Mouse (Mus musculus): Measurements from ENCODE around the gene Gpr156.

Gene Gpr156

GRCm38 (mm10) chr16:37919000-37919399 lies 2.7 kb downstream of the Gpr156 start:
- in situ Hi-C loops (cut with MboI), result no loop called here

DNA sequence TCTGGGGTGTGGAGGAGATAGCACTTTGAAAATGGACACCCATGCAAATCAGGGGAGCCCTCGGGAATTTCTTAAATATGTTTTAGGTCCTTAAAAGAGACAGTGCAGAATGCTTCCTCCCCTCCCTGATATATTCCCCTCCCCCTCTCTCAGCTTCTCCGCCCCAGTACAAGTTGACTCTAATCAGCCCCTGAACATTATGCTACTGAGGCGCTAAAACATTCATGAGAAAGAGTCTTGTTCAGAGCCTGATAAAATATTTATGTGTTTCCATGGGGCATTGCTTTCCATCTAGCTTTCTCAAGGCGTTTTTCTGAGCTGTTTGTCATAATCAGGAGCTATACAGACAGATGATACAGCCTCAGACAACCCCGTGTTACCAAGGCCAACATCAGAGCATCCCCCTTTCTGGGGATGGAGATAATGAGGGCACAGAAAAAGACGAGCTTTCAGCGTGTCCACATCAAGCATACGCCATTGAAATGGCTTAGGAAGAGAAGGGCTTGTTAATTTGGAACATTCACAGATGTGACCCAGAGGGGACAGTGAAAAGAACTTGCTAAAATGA lies 4.6 kb downstream of the Gpr156 start:
- in situ Hi-C loops (cut with MboI), result no loop called here

- in situ Hi-C loops (cut with MboI), result no loop called here
These were observed 9.8 kb downstream of the Gpr156 start for GRCm38 (mm10) chr16:37926087-37926486.

- in situ Hi-C loops (cut with MboI), result no loop called here
These were observed 10.8 kb downstream of the Gpr156 start for GRCm38 (mm10) chr16:37927117-37927516.

DNA sequence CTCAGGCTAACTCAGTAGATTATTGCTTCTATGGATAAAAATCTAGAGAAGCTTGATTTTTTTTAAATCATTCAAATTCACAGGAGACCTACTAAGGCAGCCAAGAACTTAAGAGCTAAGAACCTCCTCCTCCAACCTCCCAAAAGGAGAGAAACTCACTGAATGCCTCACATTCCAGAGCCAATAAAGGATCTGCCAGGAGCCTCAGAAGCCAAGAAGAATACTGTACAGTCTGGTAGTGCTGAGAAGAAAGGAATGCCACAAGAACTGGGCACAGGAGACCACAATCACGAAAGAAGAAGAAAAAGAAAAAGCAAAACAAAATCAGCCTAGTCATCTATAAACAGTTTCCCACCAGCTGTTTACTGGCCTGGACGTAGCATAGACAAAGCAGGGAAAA lies 12.7 kb downstream of the Gpr156 start:
- in situ Hi-C loops (cut with MboI), result no loop called here

- in situ Hi-C loops (cut with MboI), result no loop called here
These were observed 13.3 kb downstream of the Gpr156 start for GRCm38 (mm10) chr16:37929626-37930025.

DNA sequence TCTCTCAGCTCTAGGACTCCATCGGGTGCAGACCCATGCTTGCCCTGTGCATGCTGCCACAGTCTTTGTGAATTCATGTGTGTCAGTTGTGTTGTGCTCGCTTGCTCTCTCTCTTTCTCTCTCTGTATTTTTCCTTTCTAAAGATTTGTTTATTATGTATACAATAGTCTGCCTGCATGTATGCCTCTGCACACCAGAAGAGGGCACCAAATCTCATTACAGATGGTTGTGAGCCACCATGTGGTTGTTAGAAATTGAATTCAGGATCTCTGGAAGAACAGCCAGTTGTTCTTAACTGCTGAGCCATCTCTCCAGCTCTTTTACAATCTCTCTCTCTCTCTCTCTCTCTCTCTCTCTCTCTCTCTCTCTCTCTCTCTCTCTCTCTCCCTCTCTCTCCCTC lies 18.6 kb downstream of the Gpr156 start:
- in situ Hi-C loops (cut with MboI), result no loop called here

- in situ Hi-C loops (cut with MboI), result no loop called here
These were observed 21.0 kb downstream of the Gpr156 start for GRCm38 (mm10) chr16:37937276-37937675.

DNA sequence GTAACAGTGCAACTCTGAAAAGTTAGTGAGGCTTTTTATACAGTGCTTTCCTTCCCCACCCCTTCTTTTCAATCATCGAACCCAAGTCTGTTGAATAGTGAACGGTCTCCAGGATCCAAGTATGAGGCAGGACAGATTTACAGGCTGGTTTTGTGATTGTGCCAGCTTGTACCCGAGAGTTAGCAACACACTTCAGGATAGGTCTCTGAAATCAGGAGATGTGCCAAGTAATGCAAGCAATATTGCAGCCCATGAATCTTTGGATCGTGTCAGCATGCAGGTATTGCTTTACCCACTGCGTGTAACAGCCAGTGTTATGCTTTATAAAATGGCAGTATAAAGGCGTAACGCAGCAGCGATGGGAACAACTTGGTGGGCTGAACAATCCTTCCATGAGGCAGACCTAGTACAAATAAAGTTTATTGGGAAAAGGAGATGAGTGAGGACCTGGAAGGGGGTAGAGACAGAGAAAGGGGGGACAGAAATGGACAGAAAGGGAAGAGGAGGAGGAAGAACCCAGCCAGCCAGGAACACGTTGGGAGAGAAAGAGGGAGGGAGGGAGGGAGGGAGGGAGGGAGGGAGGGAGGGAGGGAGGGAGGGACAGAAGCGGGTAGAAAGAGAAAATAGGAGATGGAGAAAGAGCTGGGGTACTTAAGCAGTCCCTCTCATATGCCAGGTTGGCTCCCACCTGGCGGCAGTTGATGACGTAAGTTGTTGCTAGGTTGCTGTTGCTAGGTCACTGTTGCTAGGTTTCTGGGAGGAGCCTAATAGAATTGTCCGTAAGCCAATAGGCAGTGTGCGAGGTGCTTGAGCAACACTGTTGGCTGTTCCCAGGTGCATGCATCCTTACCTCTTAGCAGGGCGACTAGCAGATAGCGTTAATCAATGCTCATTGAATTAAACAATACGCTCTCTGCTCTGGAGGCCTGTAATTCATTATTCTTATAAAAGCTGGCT lies 22.1 kb downstream of the Gpr156 start:
- in situ Hi-C loops (cut with MboI), result no loop called here

DNA sequence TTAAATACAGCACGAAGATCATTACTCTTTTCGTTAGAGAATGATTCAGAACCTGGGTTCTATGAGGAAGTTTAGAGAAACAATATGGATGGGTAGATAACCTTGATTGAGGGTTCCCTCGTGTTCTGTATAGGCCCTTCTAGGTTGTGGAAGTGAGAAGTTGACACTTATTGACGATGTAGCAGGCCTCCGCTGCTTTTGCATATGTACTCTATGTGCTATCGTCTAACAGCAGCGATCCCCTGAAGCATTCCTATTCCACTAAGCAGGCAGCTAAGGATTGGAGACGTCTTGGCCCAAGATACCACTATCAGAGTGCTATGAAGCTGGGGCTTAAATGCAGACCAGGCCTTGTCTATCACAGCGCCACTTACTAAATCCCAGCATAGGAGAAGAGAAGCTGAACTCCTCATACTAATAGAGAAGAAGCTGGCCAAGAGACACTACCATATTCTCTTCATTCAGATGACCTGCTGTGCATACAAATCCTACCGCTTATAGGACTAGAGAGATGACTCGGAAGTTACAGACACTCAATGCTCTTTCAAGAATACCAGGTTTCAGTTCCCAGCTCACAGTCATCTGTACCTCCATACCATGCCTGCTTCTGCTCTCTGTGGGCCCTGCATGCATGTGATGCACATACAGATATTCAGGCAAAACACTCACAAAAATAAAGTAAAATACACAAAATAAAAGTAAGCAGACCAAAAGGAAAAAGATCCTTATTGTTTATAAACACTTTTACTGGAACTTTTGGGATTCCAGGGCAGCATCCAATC lies 23.0 kb downstream of the Gpr156 start:
- in situ Hi-C loops (cut with MboI), result no loop called here

DNA sequence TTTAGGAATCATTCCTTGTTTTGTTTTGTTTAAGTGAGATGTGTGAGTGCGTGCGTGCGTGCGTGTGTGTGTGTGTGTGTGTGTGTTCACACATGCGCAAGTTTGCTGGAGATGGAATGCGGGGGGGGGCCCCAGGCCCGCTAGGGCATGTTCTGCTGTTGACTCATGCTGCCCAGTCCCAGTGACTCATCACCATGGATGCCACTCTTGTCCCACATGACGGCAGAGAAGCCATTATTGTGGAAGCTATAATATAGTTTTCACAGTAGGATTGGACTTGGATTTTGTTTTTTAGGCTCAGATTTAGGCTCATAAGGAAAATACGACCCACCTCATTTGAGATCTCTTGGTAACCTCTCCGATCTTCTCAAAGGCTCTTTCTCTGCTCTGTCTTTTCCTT lies 24.0 kb downstream of the Gpr156 start:
- in situ Hi-C loops (cut with MboI), result no loop called here

DNA sequence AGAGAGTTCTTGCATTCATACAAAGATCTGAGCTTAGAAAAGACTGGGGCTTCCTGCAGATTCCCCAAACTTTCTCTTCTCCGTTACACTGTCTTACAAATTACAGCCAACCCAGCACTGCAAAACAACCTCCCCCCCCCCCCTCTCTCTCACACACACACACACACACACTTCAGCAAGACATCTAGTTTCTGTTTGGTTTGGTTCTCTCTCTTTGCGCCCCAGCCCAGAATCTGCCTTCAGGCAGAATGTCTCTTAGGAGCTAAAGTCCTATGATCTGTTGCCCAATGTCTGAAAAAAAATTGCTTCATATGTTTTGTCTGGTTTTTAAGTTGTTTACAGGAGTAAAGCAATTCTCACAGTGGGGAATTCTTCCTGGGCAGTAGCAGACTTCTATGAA lies 27.4 kb downstream of the Gpr156 start:
- in situ Hi-C loops (cut with MboI), result no loop called here

DNA sequence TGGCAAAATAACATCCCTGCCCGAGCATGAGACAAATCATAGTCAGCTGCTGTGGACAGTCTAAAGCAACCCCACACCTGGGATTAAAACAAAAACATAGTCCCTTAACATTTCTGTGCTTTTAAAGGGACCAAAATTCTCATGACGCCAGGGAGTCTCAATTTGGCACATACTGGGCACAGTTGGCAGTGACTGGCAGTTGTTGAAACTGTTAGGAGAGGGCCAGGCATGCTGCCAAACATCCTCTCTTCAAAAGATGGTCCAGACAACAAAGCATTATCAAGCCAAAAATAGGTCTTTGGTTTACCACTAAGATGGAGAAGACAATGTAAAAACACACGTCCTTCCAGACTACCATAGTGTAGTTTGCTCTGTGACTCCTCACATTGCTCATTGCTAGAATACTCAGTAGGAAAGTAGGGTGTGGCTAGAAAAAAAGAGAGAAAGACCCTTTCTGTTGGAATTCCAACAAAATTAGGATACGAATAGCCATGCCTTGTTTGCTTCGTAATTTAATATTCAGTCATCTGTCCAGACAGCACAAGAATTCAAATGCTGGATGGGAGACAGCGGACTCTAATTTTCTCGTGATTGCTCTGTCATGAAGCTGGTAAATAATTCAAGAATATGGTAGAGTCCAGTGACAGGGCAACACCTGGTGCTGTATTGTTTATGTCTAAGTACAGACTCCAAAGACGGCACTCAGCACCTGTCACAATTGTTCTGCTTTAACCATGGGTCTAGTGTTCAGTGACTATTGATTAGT lies 28.9 kb downstream of the Gpr156 start:
- in situ Hi-C loops (cut with MboI), result no loop called here

GRCm38 (mm10) chr16:37947160-37947559 lies 30.9 kb downstream of the Gpr156 start:
- in situ Hi-C loops (cut with MboI), result no loop called here

- in situ Hi-C loops (cut with MboI), result no loop called here
These were observed 32.1 kb downstream of the Gpr156 start for GRCm38 (mm10) chr16:37948365-37948764.

DNA sequence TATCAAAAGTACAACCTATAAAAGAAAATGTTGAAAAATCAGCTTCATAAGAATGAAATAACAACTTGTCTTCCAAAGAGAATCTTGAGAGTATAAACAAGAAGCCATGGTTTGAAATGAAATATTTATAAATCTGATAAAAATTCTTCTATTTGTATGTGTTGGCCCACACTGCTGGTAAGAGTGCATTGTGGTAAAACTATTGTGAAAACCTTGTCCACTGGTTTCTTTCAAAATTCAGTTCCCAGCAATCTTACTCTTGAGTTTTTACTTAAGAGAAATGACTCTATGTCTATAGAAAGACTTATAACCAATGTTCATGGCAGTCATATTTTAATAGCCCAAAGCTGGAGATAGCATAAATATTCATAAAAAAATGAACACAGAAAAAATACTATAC lies 34.9 kb downstream of the Gpr156 start:
- in situ Hi-C loops (cut with MboI), result no loop called here

DNA sequence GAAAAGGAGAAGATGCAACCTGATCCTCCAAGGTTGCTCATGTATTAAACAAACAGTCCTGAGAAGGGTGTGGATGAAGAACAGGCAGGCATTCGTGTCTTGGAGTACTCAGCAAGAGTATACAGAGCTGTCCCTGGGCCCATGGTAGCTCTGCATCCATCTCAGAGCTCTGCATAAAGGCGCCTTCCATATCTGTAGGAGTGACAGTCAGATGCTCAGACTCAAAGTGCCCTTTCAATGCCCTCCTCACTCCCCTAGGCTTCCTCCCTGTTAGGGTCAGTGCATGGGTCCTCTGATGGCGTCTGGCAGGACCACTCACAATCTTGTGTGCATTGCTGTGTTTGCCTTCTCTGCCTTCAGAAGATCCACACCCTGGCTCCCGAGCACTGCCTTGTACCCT lies 36.9 kb downstream of the Gpr156 start:
- in situ Hi-C loops (cut with MboI), result no loop called here

DNA sequence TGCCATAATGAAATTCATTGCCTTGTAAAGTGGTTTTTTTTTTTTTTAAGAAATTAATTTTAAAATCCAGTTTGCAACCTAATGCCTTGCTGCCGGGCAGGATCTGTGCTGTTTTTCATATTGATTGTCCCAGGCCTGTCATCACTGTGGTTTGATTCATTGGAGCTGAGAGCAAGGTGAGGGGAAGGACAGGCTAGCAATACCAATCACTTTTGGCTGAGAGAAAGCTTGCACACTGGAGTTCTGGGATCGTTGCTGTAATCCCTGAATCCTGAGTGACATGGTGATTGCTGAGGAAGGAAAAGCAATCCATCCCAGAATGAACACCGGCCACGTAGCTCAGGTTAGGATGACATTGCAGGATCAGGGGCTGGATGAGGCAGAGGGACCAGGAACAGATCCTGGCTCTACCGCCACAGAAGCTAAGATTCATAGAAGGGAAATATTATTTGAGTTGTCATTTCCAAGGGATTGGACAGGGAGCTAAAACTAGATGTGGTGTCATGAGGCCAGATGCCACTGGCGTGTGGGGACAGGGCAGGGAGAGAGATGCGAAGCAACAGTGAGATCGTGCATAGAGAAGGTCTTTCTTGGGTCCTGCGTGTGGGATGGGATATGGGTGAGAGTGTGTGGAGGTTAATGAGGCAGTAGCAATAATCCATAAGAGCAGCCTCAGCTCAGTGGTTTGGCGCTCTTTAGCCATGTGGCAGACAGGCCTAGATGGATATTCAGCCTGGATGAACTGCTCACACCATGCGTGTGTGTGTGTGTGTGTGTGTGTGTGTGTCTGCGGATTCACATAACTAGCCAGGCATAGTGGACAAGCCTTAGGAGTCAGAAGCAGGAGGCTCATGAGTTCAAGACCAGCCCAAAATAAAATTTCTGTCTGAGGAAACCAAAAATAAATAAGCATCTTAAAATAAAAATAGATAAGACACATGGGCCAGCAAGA lies 38.0 kb downstream of the Gpr156 start:
- in situ Hi-C loops (cut with MboI), result no loop called here

GRCm38 (mm10) chr16:37955336-37955917 lies 39.1 kb downstream of the Gpr156 start:
- in situ Hi-C loops (cut with MboI), result no loop called here

GRCm38 (mm10) chr16:37956076-37956676 lies 39.9 kb downstream of the Gpr156 start:
- in situ Hi-C loops (cut with MboI), result no loop called here
